Mouse (Mus musculus): ENCODE results near the gene Otoa. TPM values are rescaled to one million over a fixed set of nuclear protein-coding genes. Genes with fewer than 3 reads are reported as not detected.

Otoa gene
- polyA plus RNA-seq, 1 experiment from 2014 or later, result not detected

- Histone ChIP-seq H3K9me3 (ENCODE audit: control insufficient read depth, low read length) (no peaks in the 10 kb centered on the region), H3K4me1 (replicated peaks; ENCODE audit: control insufficient read depth, insufficient read depth, low read length) (peaks cover 8% of the 10 kb centered on the region; the same call in 1 of the 2 replicates), H3K27ac (ENCODE audit: low read depth, low read length) (no peak overlapping the region), H3K4me2 (ENCODE audit: low read depth, low read length, severe bottlenecking) (no peak overlapping the region), H3K27me3 (ENCODE audit: control insufficient read depth, insufficient read depth, low read length) (no peaks in the 10 kb centered on the region), H3K4me3 (ENCODE audit: low read depth, low read length) (no peak overlapping the region), H3K9ac (ENCODE audit: low read length) (no peak overlapping the region), H3K36me3 (ENCODE audit: control insufficient read depth, insufficient read depth, low read length) (no peaks in the 10 kb centered on the region)
- WGBS, result 22% methylated on average over 4 of the region's 4 CpGs
- DNase-seq (ENCODE audit: low spot score) (peak; percentile 49), ATAC-seq (replicated peaks; ENCODE audit: low FRiP score) (no peak)
These were observed 4.0 kb downstream of the Otoa start for GRCm38 (mm10) chr7:121085500-121085899.

DNA sequence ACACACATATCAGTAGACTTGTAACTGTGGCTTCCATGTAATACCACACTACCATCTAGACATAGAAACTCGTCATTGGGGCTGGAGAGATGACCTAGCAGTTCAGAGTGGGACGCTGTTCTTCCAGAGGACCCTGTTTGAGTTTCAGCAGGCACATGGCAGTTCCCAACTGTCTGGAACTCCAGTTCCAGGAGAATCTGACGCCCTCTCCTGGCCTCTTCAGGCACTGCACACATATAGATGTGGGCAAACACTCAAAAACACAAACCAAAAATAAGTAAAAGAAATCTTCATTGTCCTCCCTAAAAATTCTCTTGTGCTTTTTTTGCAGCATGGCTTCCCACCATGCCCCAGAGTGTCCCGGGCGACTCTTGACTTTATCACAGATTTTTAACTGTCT is 7.3 kb downstream of the Otoa start:
- DNase-seq (ENCODE audit: low spot score) (peak; percentile 41), ATAC-seq (replicated peaks; ENCODE audit: low FRiP score) (no peak)
- H3K27me3 ChIP-seq (ENCODE audit: control insufficient read depth, insufficient read depth, low read length), result no peaks in the 10 kb centered on the region
- no peak overlapping the region for H3K9ac ChIP-seq (ENCODE audit: low read length)
- peaks cover 8% of the 10 kb centered on the region; the same call in 1 of the 2 replicates for H3K4me1 ChIP-seq (replicated peaks; ENCODE audit: control insufficient read depth, insufficient read depth, low read length)
- H3K36me3 ChIP-seq (ENCODE audit: control insufficient read depth, insufficient read depth, low read length), result no peaks in the 10 kb centered on the region
- no peak overlapping the region for H3K27ac ChIP-seq (ENCODE audit: low read depth, low read length)
- WGBS, result 70% methylated on average over 5 of the region's 5 CpGs
- H3K4me3 ChIP-seq (ENCODE audit: low read depth, low read length), result no peak overlapping the region
- no peak overlapping the region for H3K4me2 ChIP-seq (ENCODE audit: low read depth, low read length, severe bottlenecking)
- H3K9me3 ChIP-seq (ENCODE audit: control insufficient read depth, low read length), result no peaks in the 10 kb centered on the region

- no peak overlapping the region for H3K4me3 ChIP-seq (ENCODE audit: low read depth, low read length)
- no peak overlapping the region for H3K9ac ChIP-seq (ENCODE audit: low read length)
- no peak overlapping the region for H3K27ac ChIP-seq (ENCODE audit: low read depth, low read length)
- no peak overlapping the region for H3K4me2 ChIP-seq (ENCODE audit: low read depth, low read length, severe bottlenecking)
- DNase-seq (ENCODE audit: low spot score), result peak; percentile 16
- no peak for ATAC-seq (replicated peaks; ENCODE audit: low FRiP score)
- WGBS, result 94% methylated on average over 7 of the region's 7 CpGs
- no peaks in the 10 kb centered on the region for H3K4me1 ChIP-seq (replicated peaks; ENCODE audit: control insufficient read depth, insufficient read depth, low read length)
- H3K27me3 ChIP-seq (ENCODE audit: control insufficient read depth, insufficient read depth, low read length), result no peaks in the 10 kb centered on the region
- H3K36me3 ChIP-seq (ENCODE audit: control insufficient read depth, insufficient read depth, low read length), result no peaks in the 10 kb centered on the region
- no peaks in the 10 kb centered on the region for H3K9me3 ChIP-seq (ENCODE audit: control insufficient read depth, low read length)
These were observed 9.3 kb downstream of the Otoa start for GRCm38 (mm10) chr7:121090748-121091147.

GRCm38 (mm10) chr7:121093026-121093425 is 11.6 kb downstream of the Otoa start:
- DNase-seq (ENCODE audit: low spot score) (peak; percentile 19), ATAC-seq (replicated peaks; ENCODE audit: low FRiP score) (no peak)
- Histone ChIP-seq H3K9ac (ENCODE audit: low read length) (no peak overlapping the region), H3K4me1 (replicated peaks; ENCODE audit: control insufficient read depth, insufficient read depth, low read length) (no peaks in the 10 kb centered on the region), H3K27ac (ENCODE audit: low read depth, low read length) (no peak overlapping the region), H3K27me3 (ENCODE audit: control insufficient read depth, insufficient read depth, low read length) (no peaks in the 10 kb centered on the region), H3K36me3 (ENCODE audit: control insufficient read depth, insufficient read depth, low read length) (no peaks in the 10 kb centered on the region), H3K9me3 (ENCODE audit: control insufficient read depth, low read length) (no peaks in the 10 kb centered on the region), H3K4me2 (ENCODE audit: low read depth, low read length, severe bottlenecking) (no peak overlapping the region), H3K4me3 (ENCODE audit: low read depth, low read length) (no peak overlapping the region)
- WGBS, result 83% methylated on average over 4 of the region's 4 CpGs

GRCm38 (mm10) chr7:121098614-121099389 is 17.4 kb downstream of the Otoa start:
- no peak for DNase-seq (ENCODE audit: low spot score)
- Histone ChIP-seq H3K4me1 (replicated peaks; ENCODE audit: control insufficient read depth, insufficient read depth, low read length) (no peaks in the 10 kb centered on the region), H3K27ac (ENCODE audit: low read depth, low read length) (no peak overlapping the region), H3K4me2 (ENCODE audit: low read depth, low read length, severe bottlenecking) (no peak overlapping the region), H3K4me3 (ENCODE audit: low read depth, low read length) (no peak overlapping the region), H3K9ac (ENCODE audit: low read length) (no peak overlapping the region), H3K36me3 (ENCODE audit: control insufficient read depth, insufficient read depth, low read length) (no peaks in the 10 kb centered on the region), H3K27me3 (ENCODE audit: control insufficient read depth, insufficient read depth, low read length) (no peaks in the 10 kb centered on the region), H3K9me3 (ENCODE audit: control insufficient read depth, low read length) (no peaks in the 10 kb centered on the region)
- WGBS, result 78% methylated on average over 10 of the region's 10 CpGs
- ATAC-seq (replicated peaks; ENCODE audit: low FRiP score), result no peak

- ATAC-seq (replicated peaks; ENCODE audit: low FRiP score), result no peak
- Histone ChIP-seq H3K9ac (ENCODE audit: low read length) (no peak overlapping the region), H3K4me3 (ENCODE audit: low read depth, low read length) (no peak overlapping the region), H3K27me3 (ENCODE audit: control insufficient read depth, insufficient read depth, low read length) (no peaks in the 10 kb centered on the region), H3K36me3 (ENCODE audit: control insufficient read depth, insufficient read depth, low read length) (no peaks in the 10 kb centered on the region), H3K9me3 (ENCODE audit: control insufficient read depth, low read length) (no peaks in the 10 kb centered on the region), H3K4me2 (ENCODE audit: low read depth, low read length, severe bottlenecking) (no peak overlapping the region), H3K27ac (ENCODE audit: low read depth, low read length) (no peak overlapping the region), H3K4me1 (replicated peaks; ENCODE audit: control insufficient read depth, insufficient read depth, low read length) (no peaks in the 10 kb centered on the region)
- no peak for DNase-seq (ENCODE audit: low spot score)
- 68% methylated on average over 3 of the region's 3 CpGs for WGBS
These were observed 26.4 kb downstream of the Otoa start for GRCm38 (mm10) chr7:121107851-121108250.

GRCm38 (mm10) chr7:121111321-121111720 is 29.9 kb downstream of the Otoa start:
- no peak overlapping the region for H3K27ac ChIP-seq (ENCODE audit: low read depth, low read length)
- H3K9me3 ChIP-seq (ENCODE audit: control insufficient read depth, low read length), result no peaks in the 10 kb centered on the region
- H3K4me2 ChIP-seq (ENCODE audit: low read depth, low read length, severe bottlenecking), result no peak overlapping the region
- H3K27me3 ChIP-seq (ENCODE audit: control insufficient read depth, insufficient read depth, low read length), result no peaks in the 10 kb centered on the region
- H3K36me3 ChIP-seq (ENCODE audit: control insufficient read depth, insufficient read depth, low read length), result no peaks in the 10 kb centered on the region
- ATAC-seq (replicated peaks; ENCODE audit: low FRiP score) (no peak), DNase-seq (ENCODE audit: low spot score) (no peak)
- H3K9ac ChIP-seq (ENCODE audit: low read length), result no peak overlapping the region
- no peaks in the 10 kb centered on the region for H3K4me1 ChIP-seq (replicated peaks; ENCODE audit: control insufficient read depth, insufficient read depth, low read length)
- H3K4me3 ChIP-seq (ENCODE audit: low read depth, low read length), result no peak overlapping the region
- 63% methylated on average over 3 of the region's 3 CpGs for WGBS

DNA sequence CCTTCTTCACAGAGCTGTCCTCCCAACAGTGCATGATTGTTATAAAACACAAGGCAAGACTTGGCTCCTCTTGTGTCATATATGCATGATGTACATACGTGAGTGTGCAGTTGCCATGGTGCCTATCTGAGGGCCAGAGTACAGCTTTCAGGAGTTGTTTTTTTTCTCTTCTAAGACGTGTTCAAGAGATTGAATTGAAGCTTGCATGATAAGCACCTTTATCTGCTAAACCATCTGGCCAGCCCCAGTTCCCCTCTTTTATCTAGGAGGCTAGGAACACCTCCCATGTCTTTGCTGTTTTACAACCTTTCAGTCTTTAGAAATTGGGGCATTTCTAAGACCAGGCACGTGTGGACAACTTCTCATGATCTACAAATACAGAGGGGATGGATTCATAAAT is 30.3 kb downstream of the Otoa start:
- Histone ChIP-seq H3K4me1 (replicated peaks; ENCODE audit: control insufficient read depth, insufficient read depth, low read length) (no peaks in the 10 kb centered on the region), H3K4me2 (ENCODE audit: low read depth, low read length, severe bottlenecking) (no peak overlapping the region), H3K27ac (ENCODE audit: low read depth, low read length) (no peak overlapping the region), H3K36me3 (ENCODE audit: control insufficient read depth, insufficient read depth, low read length) (no peaks in the 10 kb centered on the region), H3K4me3 (ENCODE audit: low read depth, low read length) (no peak overlapping the region), H3K27me3 (ENCODE audit: control insufficient read depth, insufficient read depth, low read length) (no peaks in the 10 kb centered on the region), H3K9me3 (ENCODE audit: control insufficient read depth, low read length) (no peaks in the 10 kb centered on the region), H3K9ac (ENCODE audit: low read length) (no peak overlapping the region)
- ATAC-seq (replicated peaks; ENCODE audit: low FRiP score) (no peak), DNase-seq (ENCODE audit: low spot score) (no peak)
- WGBS, result 76% methylated on average over 3 of the region's 3 CpGs

All from forebrain, embryonic 11.5 days (tissue).